Mouse (Mus musculus) midbrain, postnatal 0 days (tissue): Measurements from ENCODE around the gene Arl15. TPM values are rescaled to one million over a fixed set of nuclear protein-coding genes. Genes with fewer than 3 reads are reported as not detected.

Experiments
- ATAC-seq: fragments of 200-750 bp; cut with Nextera tagmentation; 2 replicates; pipeline ENCODE4 v1.8.0; 2017; ENCODE audit warnings: moderate number of reproducible peaks, mild to moderate bottlenecking, moderate TSS enrichment, moderate library complexity; ENCODE audit not compliant: low FRiP score
- DNase-seq: peaks from one replicate; pipeline ENCODE4 v3.0.0-alpha.2; 2015; ENCODE audit warnings: low spot score
- H3K27ac ChIP-seq: fragments of 300-500 bp; sonication (generic); 2 replicates; pipeline ENCODE4 v1.5.1; 2014; ENCODE audit warnings: low read depth, mild to moderate bottlenecking, low read length, mixed read lengths
- H3K27me3 ChIP-seq: fragments of 300-500 bp; sonication (generic); 2 replicates; pipeline ENCODE4 v1.6.1; 2014; ENCODE audit warnings: low read length, control low read depth, mixed read lengths; ENCODE audit not compliant: insufficient read depth
- H3K36me3 ChIP-seq: fragments of 300-500 bp; sonication (generic); 2 replicates; pipeline ENCODE4 v1.6.1; 2014; ENCODE audit warnings: low read length, control low read depth, mixed read lengths; ENCODE audit not compliant: insufficient read depth
- H3K4me1 ChIP-seq: fragments of 300-500 bp; sonication (generic); 2 replicates; pipeline ENCODE4 v1.6.1; 2014; ENCODE audit warnings: mild to moderate bottlenecking, control low read depth, antibody characterized with exemption, low read length, mixed read lengths; ENCODE audit not compliant: insufficient read depth
- H3K4me2 ChIP-seq: fragments of 300-500 bp; sonication (generic); 2 replicates; pipeline ENCODE4 v1.6.1; 2014; ENCODE audit warnings: low read depth, mild to moderate bottlenecking, low read length, mixed read lengths; ENCODE audit not compliant: poor library complexity, severe bottlenecking
- H3K4me3 ChIP-seq: fragments of 300-500 bp; sonication (generic); 2 replicates; pipeline ENCODE4 v1.5.1; 2014; ENCODE audit warnings: low read depth, mild to moderate bottlenecking, low read length, moderate library complexity
- H3K9ac ChIP-seq: fragments of 300-500 bp; sonication (generic); replicated peaks from 2 replicates; pipeline ENCODE4 v1.6.1; 2014; ENCODE audit warnings: mild to moderate bottlenecking, low read length, moderate library complexity, mixed read lengths; ENCODE audit not compliant: poor library complexity, severe bottlenecking
- H3K9me3 ChIP-seq: fragments of 300-500 bp; sonication (generic); 2 replicates; pipeline ENCODE4 v1.6.1; 2016; ENCODE audit warnings: low read length, control low read depth
- CTCF ChIP-seq: IDR thresholded peaks from 2 replicates; pipeline ENCODE4 v1.5.1; 2016; ENCODE audit warnings: antibody characterized with exemption, mild to moderate bottlenecking
- WGBS: fragments of 180-500 bp; shearing (Covaris S2); extraction: QIAGEN DNeasy Blood & Tissue Kit; methylation state at CpG from one replicate; pipeline ENCODE4 v1.1.7; 2014; 5-methylcytosine and 5-hydroxymethylcytosine counted together
- polyA plus RNA-seq: library from polyadenylated mRNA; unstranded; fragments of >200 nt; fragmentation: Nextera tagmentation; extraction: Ambion mirVana; gene quantifications from 2 replicates; pipeline ENCODE4 v1.2.1, GENCODE M21; 2015
- total RNA-seq: library from RNA; depleted of rRNA; stranded (reverse); fragments of >200 nt; gene quantifications from 2 replicates; pipeline ENCODE4 v1.2.3, GENCODE M21; 2014

Gene Arl15
- total and polyA plus RNA-seq, 2 experiments from 2014 or later = 16.8 to 54.8 TPM

- Histone ChIP-seq H3K9me3 (no peaks in the 10 kb centered on the region), H3K27ac (no peak overlapping the region), H3K4me1 (no peaks in the 10 kb centered on the region), H3K9ac (no peak overlapping the region), H3K4me2 (no peak overlapping the region), H3K36me3 (no peaks in the 10 kb centered on the region), H3K27me3 (no peaks in the 10 kb centered on the region), H3K4me3 (no peak overlapping the region)
- DNase-seq (no peak), ATAC-seq (no peak)
- WGBS = 93% methylated on average over 7 of the region's 7 CpGs
- no peak for TF ChIP-seq CTCF
Observed at GRCm38 (mm10) chr13:113972401-113972800, 178.1 kb downstream of the Arl15 start.

DNA sequence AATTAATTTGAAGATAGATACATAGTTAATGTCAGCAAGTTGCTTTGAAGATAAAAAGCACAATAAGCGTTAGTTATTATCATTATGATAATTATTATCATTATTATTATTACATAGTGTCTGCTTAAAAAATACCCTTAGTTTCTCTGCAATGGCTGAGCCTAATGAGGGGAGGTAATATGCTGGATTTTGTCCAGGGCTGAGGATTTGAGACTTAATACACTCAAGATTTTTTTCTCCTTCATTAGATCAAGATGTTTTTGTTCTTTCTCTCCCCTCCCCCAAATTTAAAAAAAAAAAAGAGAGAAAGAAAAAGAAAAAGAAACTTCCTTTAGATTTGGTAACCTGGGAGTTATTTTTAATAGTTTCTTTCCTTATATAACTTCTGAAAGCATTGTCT, 180.6 kb downstream of the Arl15 start:
- no peak for TF ChIP-seq CTCF
- no peaks in the 10 kb centered on the region for H3K27me3 ChIP-seq
- no peaks in the 10 kb centered on the region for H3K36me3 ChIP-seq
- H3K4me2 ChIP-seq = no peak overlapping the region
- H3K4me3 ChIP-seq = no peak overlapping the region
- no peak for ATAC-seq
- no peak overlapping the region for H3K27ac ChIP-seq
- H3K4me1 ChIP-seq = no peaks in the 10 kb centered on the region
- no peak overlapping the region for H3K9ac ChIP-seq
- no peaks in the 10 kb centered on the region for H3K9me3 ChIP-seq
- no peak for DNase-seq
- WGBS = 82% methylated on average over 1 of the region's 1 CpGs

GRCm38 (mm10) chr13:113975722-113976121, 181.4 kb downstream of the Arl15 start:
- 27% methylated on average over 6 of the region's 6 CpGs for WGBS
- Histone ChIP-seq H3K27ac (no peak overlapping the region), H3K4me2 (no peak overlapping the region), H3K36me3 (no peaks in the 10 kb centered on the region), H3K27me3 (no peaks in the 10 kb centered on the region), H3K4me1 (no peaks in the 10 kb centered on the region), H3K9me3 (no peaks in the 10 kb centered on the region), H3K4me3 (no peak overlapping the region), H3K9ac (no peak overlapping the region)
- ATAC-seq (no peak), DNase-seq (peak; percentile 12)
- no peak for TF ChIP-seq CTCF

DNA sequence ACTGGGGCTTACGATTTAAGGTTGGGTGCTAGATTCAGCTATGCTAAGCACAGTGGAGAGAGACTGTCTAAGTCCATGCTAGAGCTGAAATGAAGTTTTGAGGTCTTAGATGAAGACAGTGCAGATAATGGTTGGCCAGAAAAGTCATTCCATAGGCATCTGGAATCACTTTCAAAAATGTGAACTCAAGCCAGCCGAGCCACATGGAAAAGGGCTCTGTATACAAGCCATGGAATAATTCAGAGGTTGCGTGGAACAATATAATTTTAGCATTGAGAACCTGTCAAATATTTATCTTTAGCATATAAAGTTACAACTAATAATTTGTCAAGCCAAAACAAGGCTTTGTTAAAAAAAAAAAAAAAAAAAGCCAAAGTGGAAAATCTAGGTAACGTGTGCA, 182.6 kb downstream of the Arl15 start:
- Histone ChIP-seq H3K9me3 (no peaks in the 10 kb centered on the region), H3K27me3 (no peaks in the 10 kb centered on the region), H3K36me3 (no peaks in the 10 kb centered on the region), H3K4me3 (no peak overlapping the region), H3K4me1 (no peaks in the 10 kb centered on the region), H3K4me2 (no peak overlapping the region), H3K9ac (no peak overlapping the region), H3K27ac (no peak overlapping the region)
- DNase-seq (no peak), ATAC-seq (no peak)
- TF ChIP-seq CTCF = no peak
- 96% methylated on average over 4 of the region's 4 CpGs for WGBS

DNA sequence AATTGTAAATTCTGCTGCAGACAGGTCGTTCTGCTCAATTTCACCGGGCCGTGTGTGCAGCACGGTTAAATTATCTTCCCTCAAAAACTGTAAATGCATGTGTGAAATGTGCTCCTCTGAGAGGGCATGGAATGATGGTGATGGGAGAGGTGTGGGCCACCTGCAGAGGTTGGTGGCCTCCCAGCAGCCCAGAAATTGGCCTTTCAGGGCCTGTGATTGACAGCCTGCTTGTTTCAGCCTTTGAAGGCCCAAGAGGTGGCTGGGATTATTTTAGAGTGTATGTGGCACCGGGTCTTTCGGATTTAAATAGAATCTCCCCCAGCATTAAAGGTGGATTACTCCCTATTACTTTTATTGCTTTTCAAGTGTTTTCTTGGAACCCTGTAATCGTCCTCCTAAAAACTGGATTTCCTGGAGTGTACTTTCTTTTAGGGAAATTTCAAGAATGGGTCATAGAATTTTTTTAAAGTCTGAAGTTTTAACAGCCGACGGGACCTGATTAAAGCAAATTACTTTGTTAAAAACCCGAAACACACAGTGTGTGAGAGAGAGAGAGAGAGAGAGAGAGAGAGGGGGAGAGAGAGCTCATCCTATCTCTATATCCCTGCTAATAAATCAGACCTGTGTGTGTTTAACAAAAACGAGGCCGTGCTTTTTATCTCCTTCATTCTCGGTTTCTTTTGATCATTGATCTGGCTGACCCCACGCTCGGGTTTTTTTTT, 186.6 kb downstream of the Arl15 start:
- ATAC-seq (no peak), DNase-seq (no peak)
- no peak for TF ChIP-seq CTCF
- Histone ChIP-seq H3K4me2 (no peak overlapping the region), H3K4me3 (no peak overlapping the region), H3K9me3 (no peaks in the 10 kb centered on the region), H3K36me3 (no peaks in the 10 kb centered on the region), H3K27ac (no peak overlapping the region), H3K27me3 (no peaks in the 10 kb centered on the region), H3K9ac (no peak overlapping the region), H3K4me1 (no peaks in the 10 kb centered on the region)
- WGBS = 29% methylated on average over 15 of the region's 15 CpGs

DNA sequence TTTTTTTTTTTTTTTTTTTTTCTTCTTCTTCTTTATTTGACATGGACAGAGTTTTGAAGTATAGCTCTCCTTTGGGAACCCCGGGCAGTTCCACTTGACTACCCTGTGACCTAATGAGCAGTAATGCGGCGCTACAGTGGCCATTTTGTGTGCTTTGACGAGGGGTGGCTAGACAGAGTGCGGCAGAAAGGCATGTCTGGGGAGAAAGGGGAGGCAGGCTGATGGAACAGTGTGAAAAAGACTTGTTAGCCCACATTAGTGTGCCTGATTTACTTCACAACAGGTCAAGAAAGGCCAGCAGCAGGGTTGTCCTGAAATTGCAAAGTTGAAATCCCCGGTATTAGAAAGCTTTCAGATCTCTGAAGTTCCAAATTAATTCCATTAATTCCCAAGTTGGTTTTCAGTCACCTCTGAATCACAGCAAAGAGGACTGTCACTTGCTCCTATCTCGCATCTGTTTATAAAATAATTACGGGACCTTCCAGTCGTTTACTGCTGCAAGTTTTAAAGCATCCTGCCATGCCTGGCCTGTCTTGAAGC, 187.2 kb downstream of the Arl15 start:
- no peak for DNase-seq
- no peak overlapping the region for H3K9ac ChIP-seq
- no peak overlapping the region for H3K4me3 ChIP-seq
- no peak for TF ChIP-seq CTCF
- ATAC-seq = no peak; the same call in 1 of the 2 replicates
- H3K4me2 ChIP-seq = peak overlapping the region; percentile 23
- H3K27ac ChIP-seq = no peak overlapping the region
- 21% methylated on average over 9 of the region's 9 CpGs for WGBS
- H3K27me3 ChIP-seq = no peaks in the 10 kb centered on the region
- H3K4me1 ChIP-seq = no peaks in the 10 kb centered on the region
- no peaks in the 10 kb centered on the region for H3K36me3 ChIP-seq
- H3K9me3 ChIP-seq = no peaks in the 10 kb centered on the region
